Mouse (Mus musculus) bone marrow, adult 2 months (tissue): ENCODE measurements around the gene Gga2.

Experiments
- CTCF ChIP-seq: fragments of 200-500 bp; IDR thresholded peaks from 2 replicates; pipeline ENCODE4 v1.5.1; 2011; ENCODE audit warnings: low read length, control low read depth; ENCODE audit not compliant: control insufficient read depth, insufficient read depth
- POLR2A ChIP-seq: fragments of 200-500 bp; IDR thresholded peaks from 2 replicates; pipeline ENCODE4 v1.6.1; 2011; ENCODE audit warnings: low read depth, mild to moderate bottlenecking, control low read depth, low read length, borderline replicate concordance; ENCODE audit not compliant: control insufficient read depth

- no peak for TF ChIP-seq CTCF
- TF ChIP-seq POLR2A: no peak
These were observed 52.8 kb downstream of the Gga2 start for GRCm38 (mm10) chr7:121968242-121968641.
